Mouse (Mus musculus): ENCODE measurements around the gene Zfp788.
"Not testable (repeated sequence)": the region's sequence is repeated elsewhere in the genome, so short reads cannot be mapped to it uniquely, and the experiment has no call there.

Gene Zfp788

DNA sequence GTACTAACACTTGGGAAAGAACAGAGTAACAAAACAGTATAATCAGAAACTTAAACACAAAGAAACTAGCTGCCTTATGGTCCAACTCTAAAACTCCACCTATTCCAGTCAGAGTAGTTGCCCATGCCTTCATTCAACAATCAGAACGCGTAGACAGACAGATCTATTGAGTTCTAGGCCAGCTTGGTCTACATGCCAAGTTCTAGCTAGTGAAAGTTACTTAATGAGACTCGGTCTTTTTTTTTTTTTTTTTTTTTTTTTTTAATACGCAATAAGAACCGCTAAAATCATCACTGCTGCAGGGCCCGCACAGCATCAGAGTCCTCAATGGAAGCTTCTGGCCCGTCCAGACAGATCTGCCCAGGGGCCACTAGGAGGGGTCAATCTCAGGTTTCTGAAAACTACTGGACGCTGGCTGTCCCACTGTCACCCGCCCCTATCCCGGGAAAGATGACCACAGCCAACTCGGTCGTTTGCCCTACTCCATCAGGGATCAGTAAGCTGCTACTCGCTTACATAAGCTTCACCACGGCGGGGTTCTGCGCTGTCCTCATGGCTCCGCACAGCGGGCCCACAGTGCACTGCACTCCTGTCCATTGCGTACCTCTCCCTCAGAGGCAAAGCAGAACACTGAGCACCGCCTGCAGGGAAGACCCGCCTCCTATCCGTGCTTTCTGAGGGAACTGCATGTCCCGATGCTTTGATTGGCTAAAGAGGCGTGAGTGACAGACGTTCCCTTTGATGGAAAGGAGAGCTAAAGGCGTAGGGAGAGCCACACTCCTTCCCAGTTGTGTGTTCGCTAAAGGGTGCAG is at the start of gene Zfp788:
Gene Zfp788 (plus strand): TSS at position 795 of the 812 bp plus-strand sequence.
- peak; percentile 92 for DNase-seq

- not testable (repeated sequence) for DNase-seq
These were observed 45.2 kb upstream of the Zfp788 start for GRCm38 (mm10) chr7:41587831-41588230.

- no peak for DNase-seq
These were observed 34.4 kb upstream of the Zfp788 start for GRCm38 (mm10) chr7:41598615-41599014.

DNA sequence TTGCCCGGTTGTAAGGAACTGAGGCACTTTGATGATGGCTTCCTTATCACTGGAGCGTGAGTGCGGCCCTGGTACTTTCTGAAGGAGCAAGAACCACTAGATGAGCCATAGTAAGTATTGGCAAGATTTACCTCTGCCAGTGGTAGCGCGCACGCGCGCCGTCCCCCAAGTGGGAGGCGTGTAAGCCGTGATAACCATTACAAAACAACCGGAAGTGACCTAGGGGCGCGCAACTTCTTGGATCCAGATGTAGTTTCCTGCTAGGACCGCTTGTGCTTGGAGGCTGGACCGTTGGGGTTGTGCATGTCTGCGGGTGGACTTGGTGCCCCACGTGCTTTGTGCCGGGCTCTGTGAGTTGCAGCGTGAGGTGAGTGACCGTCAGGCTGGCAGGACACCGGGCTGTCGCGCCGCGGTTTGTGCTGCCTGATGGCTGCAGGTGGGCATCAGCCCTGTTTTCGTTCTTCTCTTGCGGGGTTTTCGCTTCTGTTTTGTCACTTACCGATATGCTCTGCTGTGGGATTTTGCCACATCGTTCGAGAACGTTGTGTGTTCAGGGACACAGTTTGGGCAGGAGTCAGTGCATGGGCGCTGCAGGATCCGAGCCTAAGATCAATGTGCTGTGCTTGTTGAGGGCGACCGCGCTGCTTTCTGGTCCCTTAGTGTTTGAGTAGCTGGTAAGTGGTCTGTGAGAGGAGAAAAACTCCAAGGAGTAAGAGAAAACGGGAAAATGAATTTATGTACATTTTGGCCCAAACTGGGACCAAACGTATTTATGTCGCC is 33.8 kb upstream of the Zfp788 start, which contains the start of gene 2610021A01Rik:
Gene 2610021A01Rik (plus strand): TSS at position 197 of the 780 bp plus-strand sequence.
- DNase-seq = peak; percentile 91

- DNase-seq = no peak
These were observed 33.0 kb upstream of the Zfp788 start for GRCm38 (mm10) chr7:41599932-41600548.

GRCm38 (mm10) chr7:41611654-41612053 is 21.3 kb upstream of the Zfp788 start:
- DNase-seq = no peak

GRCm38 (mm10) chr7:41616241-41616640 is 16.8 kb upstream of the Zfp788 start:
- not testable (repeated sequence) for DNase-seq

DNA sequence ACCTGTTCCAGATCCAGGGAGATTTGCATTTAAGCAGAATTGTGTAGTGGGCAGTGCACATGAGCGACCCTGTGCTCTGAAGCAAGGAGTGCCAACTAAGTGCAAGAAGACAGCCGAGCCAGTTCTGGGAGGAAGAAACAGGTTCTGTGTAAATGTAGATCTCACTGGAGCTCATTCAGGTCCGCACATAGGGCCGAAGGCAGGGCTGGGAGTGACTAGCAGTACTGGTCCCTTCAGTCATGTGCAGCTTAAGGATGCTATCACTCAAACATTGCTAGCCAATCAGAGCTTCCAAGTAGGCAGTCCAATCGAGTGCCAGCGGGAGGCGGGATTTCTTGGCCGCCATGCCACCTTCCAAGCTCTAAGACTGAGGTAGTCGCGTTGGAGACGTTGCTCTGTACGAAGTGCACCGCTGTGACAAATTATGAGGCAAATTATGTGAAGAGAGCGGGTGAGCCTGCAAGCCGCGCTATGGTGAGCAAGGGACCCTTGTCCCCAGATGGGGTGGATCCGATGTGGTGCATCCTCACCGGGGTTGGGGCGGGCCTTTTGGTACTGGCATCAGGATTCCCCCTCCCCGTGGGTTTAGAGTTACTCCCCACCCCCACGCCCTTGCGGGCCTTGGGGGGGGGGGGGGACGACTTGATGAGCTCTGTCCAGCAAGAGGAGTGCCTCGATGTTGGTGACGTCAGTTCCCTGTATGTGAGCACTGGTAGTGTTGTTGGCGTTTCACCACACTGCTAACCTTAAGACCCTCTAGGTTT is 400 bp downstream of the Zfp788 start:
- peak; percentile 88 for DNase-seq

DNA sequence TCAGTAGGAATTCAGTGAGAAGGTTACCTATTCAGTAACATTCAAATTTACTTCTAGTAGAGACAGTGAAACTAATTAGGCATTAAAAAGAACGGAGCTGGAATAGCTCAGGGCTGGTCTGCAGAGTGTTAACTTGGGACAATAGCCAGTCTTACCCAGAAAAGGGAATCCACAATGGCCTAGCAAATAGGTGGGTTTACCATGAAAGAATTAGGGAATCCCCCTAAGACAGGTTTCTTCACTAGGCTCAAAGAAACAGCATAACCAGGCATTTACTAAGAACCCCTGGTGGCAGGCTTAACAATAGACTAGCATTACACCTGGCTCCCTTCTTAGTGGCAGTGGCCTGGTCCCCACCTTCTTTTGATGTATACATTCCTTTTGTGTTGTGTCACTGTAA is 41.3 kb downstream of the Zfp788 start:
- DNase-seq = not testable (repeated sequence)
